Mouse (Mus musculus) right cerebral cortex, postnatal 10 days (tissue): Measurements from ENCODE around the gene Hist1h2aa.

Experiments
- DNase-seq, 2 experiments: peaks; one replicate each; pipeline ENCODE4 v3.0.0; 2021; ENCODE audit warnings: low spot score in 2 of 2

Hist1h2aa gene

DNA sequence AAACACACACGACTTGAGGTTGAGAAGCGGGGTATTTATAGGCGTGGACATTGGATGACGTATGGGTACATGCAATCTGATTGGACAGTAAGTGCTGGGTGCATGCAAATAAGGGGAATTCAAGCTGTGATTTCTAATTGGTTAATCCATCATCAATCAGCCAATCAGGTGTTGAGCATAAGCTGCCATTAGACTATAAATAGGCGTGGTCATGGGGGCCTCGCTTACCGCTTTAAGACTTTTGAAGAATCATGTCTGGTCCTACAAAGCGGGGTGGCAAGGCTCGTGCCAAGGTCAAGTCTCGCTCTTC, at the start of gene Hist1h2aa:
Gene Hist1h2aa (plus strand): TSS at position 252 of the 310 bp plus-strand sequence.
- no peak for DNase-seq

DNA sequence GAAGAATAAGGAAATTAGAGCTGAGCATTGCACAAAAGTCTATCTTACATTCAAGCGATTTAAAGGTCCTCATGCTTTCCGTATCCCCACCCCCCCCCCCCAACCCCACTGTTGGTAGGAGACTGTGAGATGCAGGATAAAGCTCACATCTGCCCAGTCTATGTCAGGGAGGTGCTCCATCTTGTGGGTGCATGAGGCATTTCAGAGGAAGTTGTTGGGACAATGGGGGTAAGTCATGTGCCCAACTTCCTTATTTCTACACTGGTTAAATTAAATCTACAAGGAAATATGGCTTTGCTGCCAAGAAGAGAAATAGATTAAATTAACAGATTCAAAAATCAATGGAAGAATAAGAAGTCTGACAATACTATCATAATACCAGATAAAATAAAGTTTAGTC, 48.7 kb upstream of the Hist1h2aa start:
- no peak for DNase-seq

DNA sequence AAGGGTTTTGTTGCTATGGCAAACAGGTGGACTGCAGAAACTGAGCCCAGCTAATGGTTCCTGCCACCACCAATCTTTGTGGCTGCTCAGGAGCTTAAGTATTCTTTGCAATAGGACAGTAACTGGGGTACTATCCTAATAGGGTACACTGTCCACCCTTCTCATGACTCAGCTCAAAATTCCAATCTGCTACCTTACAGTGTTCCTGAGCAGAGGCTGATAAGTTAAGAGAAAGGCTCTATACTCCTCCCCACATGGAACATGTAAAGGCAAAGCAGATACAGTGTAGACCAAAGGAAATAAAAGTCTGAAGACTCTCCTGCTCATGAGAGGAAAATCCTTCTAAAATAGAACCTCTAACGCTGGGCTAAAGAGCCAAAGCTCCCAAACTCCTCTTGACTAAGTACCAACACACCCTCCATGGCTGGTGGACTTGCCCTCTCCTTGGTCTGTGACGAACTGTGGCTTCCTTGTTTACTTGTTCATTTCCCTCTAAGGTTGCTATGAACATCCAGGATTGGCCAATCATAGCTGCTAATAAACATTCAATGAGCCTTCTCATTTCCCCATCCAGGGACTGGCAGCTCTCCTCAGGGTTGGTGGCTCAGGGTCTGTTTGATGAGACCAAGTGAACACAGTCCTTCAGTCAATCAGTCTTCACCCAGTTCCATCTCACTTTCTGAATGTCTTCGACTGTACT, 47.1 kb upstream of the Hist1h2aa start:
- no peak for DNase-seq

DNA sequence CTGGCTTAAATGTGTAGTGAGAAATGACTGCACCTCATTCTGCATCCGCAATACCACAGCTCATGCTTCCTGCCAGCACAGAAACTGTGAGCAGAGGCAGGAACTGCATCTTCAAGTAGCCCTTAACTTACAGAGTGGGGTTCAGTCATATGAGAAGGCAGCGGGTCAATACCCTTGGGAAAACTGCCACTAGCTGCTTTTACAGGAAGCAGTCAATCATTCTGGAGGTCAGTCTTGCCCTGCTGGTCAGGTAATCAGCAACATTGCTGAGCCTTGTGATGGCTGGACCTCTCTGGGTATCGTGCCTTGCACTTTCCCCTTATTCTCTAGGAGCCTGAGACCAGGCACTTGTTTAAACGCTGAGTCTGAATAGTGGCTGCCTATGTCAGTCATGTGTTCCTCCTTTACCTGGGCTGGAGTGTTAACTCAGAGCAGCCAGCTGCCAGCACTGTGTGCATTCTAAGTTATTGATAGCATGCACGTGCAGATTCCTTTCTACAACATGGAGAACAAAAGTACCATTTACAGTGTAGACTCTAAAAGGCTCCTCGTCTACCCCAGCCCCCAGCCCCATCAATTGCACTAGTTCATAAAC, 45.2 kb upstream of the Hist1h2aa start:
- DNase-seq = no peak

DNA sequence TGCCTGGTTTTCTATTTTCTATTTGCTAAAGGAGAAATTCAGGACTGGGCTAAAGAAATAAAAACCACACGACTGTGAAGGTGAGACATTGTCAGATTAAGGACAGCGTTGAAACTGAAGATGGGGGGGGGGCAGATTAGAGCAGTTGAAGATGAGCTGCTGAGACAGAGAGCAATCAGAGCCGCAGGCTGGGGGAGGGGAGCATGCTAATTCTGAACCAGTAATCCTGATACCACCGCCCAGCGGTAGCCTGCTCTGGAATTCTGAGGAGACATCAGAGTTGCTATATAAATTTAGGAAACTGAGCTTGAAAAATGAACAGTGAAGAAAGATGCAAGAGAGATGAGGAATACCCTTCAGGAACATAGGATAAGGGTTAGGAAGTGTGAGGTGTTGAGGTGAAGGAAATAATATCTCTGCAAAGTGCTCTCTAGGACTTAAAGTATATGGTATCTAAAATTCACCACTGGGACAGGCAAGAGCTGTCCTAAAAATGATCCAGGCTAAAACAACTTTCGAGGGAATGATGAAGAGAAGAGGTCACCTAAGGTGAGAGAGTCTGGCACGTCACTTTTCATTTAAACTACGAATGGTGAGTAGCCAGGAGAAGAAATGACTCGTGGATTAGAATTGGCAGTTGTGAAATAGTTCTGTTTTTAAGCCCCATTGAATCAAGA, 41.5 kb upstream of the Hist1h2aa start:
- no peak for DNase-seq

DNA sequence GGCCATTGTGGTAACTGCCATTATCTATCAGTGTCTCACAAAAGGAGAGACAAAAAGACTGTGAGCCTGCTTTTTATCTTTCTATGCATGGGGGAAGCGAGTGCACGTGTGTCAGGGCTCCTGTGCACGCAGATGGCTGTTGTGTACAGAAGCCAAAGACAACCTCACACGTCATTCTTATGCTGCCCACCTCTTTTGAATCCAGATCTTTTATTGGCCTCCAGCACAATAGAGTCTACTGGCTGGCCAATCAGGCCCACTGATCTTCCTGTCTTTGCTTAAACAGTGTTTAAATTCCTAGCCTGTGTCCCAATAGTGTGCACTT, 41.0 kb upstream of the Hist1h2aa start:
- DNase-seq = no peak

DNA sequence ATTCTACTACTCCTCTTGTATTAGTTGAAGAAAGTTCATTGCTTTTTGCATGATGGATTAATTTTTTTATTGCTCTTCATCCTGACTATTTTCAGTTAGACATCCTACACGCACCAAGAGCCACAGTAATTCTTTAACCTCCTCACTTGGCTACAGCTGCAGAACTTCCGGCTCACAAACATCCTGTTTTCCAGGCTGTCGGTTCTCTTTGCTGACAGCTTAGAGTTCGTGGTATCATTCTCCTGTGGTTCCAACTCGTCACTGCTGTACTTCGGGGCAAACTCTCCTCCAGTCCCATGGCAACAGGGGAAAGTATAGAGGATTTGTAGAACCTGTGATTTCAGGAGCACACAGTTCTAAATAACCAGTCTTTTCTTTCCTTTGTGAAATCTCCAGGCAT, 36.0 kb upstream of the Hist1h2aa start:
- no peak for DNase-seq

DNA sequence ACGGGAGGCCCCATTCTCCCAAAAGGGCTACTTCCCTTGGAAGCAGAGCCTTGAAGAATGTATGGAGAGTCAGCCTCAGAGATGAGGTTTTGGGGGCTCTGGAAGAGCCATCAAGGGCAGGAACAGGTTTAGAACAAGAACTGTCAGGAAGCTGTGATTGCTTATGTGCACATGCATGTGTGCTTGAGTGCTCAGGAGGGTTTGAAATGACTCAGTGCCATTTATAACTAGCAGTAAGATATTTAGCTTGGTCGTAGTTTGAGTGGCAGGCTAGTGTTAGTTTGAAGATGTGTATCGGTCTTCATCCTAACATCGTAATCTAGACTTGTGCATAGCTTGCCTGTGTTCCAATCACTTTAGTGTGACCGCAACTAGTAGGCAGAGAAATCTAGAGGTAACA, 27.4 kb upstream of the Hist1h2aa start:
- no peak for DNase-seq

DNA sequence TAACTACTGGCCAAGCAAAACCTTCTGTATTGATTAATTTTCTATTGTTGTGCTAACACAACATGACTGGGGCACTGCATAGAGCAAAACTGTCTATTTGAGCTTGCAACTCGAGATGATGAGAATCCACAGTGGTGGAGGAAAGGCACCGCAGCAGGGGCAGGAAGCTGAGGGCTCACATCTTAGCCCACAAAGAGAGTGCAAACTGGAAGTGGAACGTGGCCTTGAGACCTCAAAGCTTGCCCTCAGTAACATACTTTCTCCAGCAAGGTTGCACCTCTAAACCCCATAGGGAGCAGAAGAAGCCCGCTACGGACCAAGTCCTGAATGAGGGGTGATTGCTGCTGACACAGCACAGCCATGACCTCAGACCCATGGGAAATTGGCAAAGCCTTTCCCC, 24.1 kb upstream of the Hist1h2aa start:
- no peak for DNase-seq

DNA sequence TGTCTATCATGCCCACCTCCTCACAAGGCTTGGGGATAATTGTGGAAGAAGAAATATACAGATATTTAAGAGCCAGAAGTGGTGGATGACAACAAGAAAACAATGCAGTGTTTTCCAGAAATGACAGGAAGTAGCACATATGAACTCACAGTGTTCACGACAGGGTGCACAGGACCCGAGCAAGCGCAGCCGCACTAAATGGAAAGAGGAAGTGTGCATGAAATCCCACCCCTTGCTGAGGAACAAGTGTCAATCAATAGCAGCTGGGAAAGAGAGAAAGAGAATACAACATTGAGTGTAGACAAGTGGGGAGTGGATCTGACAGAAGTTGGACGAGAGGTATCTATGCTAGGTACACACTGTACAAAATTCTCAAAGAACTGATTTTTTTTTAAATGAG, 22.9 kb upstream of the Hist1h2aa start:
- no peak for DNase-seq

DNA sequence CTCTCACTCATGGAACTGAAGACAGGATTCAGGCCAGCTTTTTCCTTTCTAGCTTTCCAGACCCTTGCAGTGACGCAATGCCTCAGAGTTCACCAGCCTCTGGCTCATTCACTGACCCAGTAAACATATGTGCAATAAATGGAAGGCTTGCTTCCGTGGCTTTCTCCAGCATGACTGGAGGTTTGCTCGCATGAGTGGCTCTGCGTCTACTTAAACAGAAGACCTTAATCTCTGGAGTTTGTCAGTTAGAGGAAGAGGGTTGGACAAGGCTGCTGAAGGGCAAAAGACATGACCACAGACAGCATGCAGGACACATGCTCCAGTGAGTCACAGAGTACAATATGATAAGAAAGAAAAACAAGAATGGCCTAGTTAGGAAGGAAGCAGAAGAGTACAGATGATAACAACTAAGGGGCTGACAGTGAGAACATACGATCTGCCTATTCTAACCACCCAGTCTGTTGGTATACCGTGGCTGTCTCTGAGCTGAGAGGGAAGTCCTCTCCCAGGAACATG, 20.4 kb upstream of the Hist1h2aa start:
- DNase-seq = no peak

DNA sequence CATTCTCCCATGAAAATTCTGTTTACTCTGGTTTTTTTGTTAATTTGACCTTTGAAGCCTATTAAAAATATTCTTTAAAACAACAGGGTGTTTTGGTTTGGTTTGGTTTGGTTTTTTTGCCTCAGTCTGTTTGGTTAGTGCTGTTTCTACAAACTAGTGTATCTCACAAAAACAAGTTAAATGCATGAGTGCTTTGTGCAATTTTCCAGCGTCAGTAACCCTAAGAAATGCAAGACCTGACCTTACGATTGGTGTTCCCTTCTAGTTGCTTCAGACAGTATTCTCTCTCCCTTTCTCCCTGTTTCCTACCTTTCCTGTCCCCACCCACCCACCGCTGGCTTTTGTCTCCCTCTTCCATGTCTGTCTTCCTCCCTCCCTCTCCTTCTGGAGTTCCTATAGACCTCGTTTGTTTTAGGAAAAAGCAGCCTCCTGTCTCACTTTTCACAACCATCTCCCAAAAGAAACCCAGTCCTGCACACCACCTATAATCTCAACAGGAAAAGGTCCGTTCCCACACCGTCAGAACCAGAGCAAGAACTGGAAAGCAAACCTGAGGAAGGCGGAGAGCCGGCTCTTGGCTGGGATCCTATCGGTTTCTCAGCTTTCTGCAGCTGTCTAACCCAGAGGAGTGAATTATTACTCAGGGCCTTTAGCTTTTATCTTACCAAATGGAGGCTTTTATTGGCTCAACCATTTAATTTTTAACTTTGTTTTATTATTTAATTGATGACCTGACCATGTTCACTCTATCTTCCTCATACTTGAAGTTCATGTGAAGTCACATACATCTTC, 19.7 kb upstream of the Hist1h2aa start, which contains the start of gene Slc17a4:
Gene Slc17a4 (minus strand): TSS at position 634 of the 792 bp plus-strand sequence.
- DNase-seq = no peak

DNA sequence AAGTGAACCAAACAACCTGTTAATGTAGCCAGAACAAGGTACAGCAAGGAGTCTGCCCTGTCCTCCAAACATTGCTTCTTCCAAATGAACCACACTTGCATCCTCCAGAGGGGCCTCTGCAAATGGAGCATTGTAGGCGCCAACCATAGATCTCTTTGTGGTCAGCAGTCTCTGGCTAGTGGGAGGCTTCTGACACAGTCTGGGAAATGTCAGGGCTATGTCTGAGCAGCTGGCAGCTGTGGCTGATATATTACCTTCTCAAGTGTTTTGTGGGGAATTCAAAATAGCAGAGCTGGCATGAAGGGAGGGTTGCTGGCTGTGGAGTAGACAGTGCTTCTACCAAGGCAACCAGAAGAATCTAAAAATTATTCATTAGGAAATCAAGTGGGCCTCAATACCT, 18.1 kb upstream of the Hist1h2aa start:
- DNase-seq = no peak

DNA sequence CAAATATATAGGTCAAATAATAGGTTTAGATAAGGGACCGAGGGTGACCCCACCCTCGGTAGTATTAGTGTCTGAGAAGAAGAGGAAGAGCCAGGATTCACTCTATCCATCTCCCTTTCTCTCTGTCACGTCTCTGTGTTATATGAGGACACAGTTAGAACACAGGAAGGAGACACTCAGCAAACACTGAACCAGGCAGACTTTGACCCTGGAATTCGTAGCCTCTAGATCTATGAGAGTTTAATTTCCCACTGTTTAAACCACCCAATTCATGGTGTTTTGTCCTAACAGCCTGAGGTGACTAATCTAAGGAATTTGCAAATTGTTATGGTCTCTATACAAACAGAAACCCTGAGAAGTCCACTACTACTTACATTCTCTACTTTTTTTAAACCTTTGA, 16.6 kb upstream of the Hist1h2aa start:
- DNase-seq = no peak

DNA sequence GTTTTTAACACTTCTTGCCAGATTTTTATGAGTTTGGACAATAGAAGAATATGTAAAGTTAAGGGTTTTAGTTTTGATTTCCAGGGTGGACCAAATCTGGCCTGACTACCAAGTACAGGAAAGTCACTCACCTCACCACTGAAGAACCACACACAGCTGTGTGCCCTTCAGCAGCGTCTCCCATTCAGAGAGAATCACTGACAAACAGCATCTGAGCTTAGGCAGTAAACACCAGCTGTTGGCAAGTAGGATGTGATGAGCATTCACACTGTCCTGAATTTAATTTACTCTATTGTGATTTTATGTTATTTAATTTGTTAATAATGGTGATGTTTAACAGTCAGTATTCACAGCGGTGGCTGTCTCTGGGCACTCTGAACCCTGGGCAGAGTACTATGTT, 8.5 kb upstream of the Hist1h2aa start:
- DNase-seq = no peak

DNA sequence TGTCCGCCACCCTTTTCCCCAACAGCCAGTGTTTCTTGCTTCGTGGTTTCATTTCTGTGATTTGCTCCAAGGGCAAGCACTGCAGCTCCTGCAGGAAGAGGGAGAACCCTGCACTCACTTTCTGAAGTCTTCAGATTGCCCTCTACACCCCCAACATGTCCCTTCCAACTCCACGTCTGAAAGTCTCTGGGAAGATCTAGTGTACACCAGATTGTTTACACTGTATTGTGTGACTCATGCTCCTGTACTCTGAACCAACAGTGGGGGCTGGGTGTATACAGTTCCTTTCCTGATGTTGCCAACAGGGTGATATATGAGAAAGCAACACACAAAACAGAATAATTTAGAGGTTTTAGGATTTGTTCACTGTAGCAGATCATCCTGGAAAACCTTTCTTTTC, 5.6 kb upstream of the Hist1h2aa start:
- no peak for DNase-seq

DNA sequence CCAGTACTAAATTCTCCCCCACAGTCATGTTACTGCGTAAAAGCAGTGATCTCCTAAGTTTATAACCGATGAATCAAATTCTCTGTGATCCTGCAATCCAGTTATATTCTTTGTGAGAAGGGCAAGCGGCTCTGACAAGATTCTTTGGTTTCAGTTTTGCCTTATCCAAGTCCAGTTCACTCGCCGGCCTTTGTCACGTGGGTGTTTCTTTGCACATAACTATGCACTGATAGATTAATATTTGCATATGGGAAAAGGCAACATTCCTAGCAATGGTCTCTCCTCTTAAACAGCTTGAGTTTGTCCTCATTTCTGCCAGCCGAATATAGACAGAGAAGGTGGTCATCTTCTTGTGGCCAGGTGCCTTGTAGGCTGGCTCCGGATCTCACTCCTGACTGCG, 3.8 kb upstream of the Hist1h2aa start:
- DNase-seq = no peak

DNA sequence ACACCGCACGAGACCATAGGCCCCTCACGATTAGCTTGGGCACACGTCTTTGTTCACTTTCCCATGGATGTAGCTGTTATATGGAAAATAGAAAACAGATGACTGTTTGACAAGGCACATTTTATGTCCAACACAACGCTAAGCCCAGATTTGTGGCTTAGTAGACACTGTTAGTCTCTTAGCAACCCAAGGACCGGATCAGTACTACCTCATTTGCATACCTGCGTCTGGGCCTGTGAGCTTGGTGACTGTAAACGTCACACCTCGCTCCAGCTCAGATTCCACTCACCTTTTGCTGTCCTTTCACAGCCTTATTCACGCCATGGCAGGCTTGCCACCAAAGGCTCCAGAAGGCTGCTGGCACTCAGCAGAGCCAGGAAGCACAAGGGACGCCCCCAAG, 3.4 kb upstream of the Hist1h2aa start:
- no peak for DNase-seq

DNA sequence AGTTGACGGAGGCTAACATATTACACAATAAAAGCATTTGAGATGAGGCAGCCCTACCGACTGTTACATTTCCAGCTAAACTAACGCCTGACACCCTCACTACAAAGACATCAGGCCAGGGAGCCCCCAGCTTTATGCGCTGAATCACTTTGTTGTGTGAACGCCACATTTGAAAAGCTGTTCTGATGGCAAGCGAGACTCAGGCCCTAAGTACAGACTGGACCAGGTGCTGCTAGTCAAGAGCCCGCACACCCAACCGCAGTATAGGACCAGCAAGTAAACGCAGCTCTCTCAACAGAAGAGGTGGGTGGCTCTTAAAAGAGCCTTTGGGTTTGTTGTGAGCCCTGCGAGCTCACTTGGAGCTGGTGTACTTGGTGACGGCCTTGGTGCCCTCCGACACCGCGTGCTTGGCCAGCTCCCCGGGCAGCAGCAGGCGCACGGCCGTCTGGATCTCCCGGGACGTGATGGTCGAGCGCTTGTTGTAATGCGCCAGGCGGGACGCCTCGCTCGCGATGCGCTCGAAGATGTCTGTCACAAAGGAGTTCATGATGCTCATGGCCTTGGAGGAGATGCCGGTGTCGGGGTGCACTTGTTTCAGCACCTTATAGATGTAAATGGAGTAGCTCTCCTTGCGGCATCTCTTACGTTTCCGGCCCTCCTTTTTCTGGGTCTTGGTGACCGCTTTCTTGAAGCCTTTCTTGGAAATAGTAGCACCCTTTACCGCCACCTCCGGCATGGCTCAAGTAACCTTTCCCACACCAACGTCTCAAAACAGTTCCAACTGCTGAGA, 646 bp upstream of the Hist1h2aa start, which contains the start of gene Hist1h2ba:
Gene Hist1h2ba (minus strand): TSS at position 736 of the 790 bp plus-strand sequence.
- no peak for DNase-seq

DNA sequence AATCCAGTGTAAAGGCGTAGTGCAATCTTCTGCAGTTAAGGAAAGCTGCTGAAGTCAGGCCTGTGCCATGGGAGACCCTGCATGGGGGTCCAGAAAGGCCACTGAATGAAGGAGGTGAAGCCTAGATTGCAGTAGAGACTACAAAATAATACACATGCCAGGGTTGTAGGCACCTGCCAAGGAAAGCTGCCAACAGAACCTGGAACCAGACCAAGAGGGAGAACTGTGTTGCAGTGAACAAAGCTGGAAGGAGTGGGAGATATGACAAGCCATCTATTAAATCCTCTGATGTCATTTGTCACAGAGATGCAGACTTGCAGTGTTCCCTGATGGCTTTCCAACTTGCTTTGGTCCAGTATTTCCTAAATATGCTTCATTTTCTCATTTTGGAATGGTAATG, 4.4 kb downstream of the Hist1h2aa start:
- DNase-seq = peak; percentile 63 to 72

DNA sequence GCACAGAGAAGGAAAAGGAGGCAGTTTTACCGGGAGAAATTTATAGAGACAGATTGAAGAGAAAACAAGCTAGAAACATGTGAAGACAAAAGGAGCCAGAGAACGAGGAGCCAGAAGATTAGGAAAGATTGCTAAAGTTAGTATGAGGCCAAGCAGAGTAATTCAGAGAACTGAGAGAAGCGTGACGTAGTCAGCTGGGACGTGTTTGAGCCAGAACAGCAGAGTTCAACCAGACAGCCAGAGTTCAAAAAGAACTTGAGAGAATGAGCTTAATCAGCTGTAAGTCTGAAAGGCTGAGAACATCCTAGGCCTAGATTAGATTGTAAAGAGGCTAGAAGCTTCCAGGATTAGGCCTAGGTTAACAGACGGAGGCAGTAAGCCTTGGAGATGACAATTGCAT, 6.0 kb downstream of the Hist1h2aa start:
- no peak for DNase-seq

DNA sequence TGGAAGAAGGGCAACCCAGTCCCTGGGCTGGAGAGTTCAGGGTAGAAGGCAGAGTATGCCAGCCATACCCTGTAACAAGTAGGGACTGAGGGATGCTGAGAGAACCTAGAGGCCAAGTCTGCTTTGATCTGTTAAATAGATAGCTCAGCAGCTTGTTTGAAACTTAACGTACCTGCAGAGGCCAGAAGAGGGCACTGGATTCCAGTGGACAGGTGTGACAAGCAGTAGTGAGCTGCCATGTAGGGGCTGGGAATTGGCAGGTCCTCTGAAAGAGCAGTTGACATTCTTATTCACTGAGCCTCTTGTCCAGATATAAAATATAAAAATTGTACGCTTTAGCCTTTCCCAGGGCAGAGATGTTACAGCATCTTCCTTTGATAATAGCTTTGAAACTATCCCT, 8.6 kb downstream of the Hist1h2aa start:
- DNase-seq = no peak
